Mouse (Mus musculus): ENCODE results near the gene Sv2b. TPM values are rescaled to one million over a fixed set of nuclear protein-coding genes. Genes with fewer than 3 reads are reported as not detected.

The Sv2b gene
- total RNA-seq (2014; rRNA removed): 36.8 and 42.2 TPM in 2 replicates
- polyA plus RNA-seq (2015; fragmentation: Nextera tagmentation; extraction: Ambion mirVana): 12.9 and 13.7 TPM in 2 replicates

- no peaks in the 10 kb centered on the region for H3K36me3 ChIP-seq (ENCODE audit: insufficient read depth, low read length)
- H3K9ac ChIP-seq (replicated peaks; ENCODE audit: low read length, poor library complexity, severe bottlenecking): peak within 1 kb of the TSS; percentile 33
- no peak within 1 kb of the TSS for H3K27ac ChIP-seq (ENCODE audit: low read depth, low read length)
- peak; percentile 36 for TF ChIP-seq CTCF (IDR thresholded peaks at IDR 0.05)
- H3K9me3 ChIP-seq (ENCODE audit: low read length): no peaks in the 10 kb centered on the region
- ATAC-seq (ENCODE audit: low FRiP score) (no peak), DNase-seq (ENCODE audit: low spot score) (peak; percentile 64)
- peak within 1 kb of the TSS; percentile 56 for H3K4me3 ChIP-seq (ENCODE audit: low read depth, low read length)
- peaks cover 9% of the 10 kb centered on the region; the same call in 1 of the 2 replicates for H3K27me3 ChIP-seq (ENCODE audit: insufficient read depth, low read length)
- WGBS: 1% methylated on average over 46 of the region's 46 CpGs
- H3K4me2 ChIP-seq (ENCODE audit: low read depth, low read length, poor library complexity, severe bottlenecking): peak within 1 kb of the TSS; percentile 96
- peaks cover 3% of the 10 kb centered on the region; the same call in 1 of the 2 replicates for H3K4me1 ChIP-seq (ENCODE audit: insufficient read depth, low read length)
Measured at GRCm38 (mm10) chr7:75308457-75309312, at the start of gene Sv2b. Gene Sv2b, minus strand, starts transcription at chr7:75309262.

- Histone ChIP-seq H3K4me1 (ENCODE audit: insufficient read depth, low read length) (no peaks in the 10 kb centered on the region), H3K4me2 (ENCODE audit: low read depth, low read length, poor library complexity, severe bottlenecking) (no peak overlapping the region), H3K4me3 (ENCODE audit: low read depth, low read length) (no peak overlapping the region), H3K9ac (replicated peaks; ENCODE audit: low read length, poor library complexity, severe bottlenecking) (no peak overlapping the region), H3K9me3 (ENCODE audit: low read length) (no peaks in the 10 kb centered on the region), H3K27me3 (ENCODE audit: insufficient read depth, low read length) (no peaks in the 10 kb centered on the region), H3K27ac (ENCODE audit: low read depth, low read length) (no peak overlapping the region), H3K36me3 (ENCODE audit: insufficient read depth, low read length) (no peaks in the 10 kb centered on the region)
- DNase-seq (ENCODE audit: low spot score) (no peak), ATAC-seq (ENCODE audit: low FRiP score) (no peak)
- WGBS: 36% methylated on average over 4 of the region's 4 CpGs
- no peak for TF ChIP-seq CTCF (IDR thresholded peaks at IDR 0.05)
Measured at GRCm38 (mm10) chr7:75358284-75358851, 49.3 kb upstream of the Sv2b start.

GRCm38 (mm10) chr7:75355521-75355920 lies 46.5 kb upstream of the Sv2b start:
- Histone ChIP-seq H3K9ac (replicated peaks; ENCODE audit: low read length, poor library complexity, severe bottlenecking) (no peak overlapping the region), H3K4me2 (ENCODE audit: low read depth, low read length, poor library complexity, severe bottlenecking) (no peak overlapping the region), H3K4me1 (ENCODE audit: insufficient read depth, low read length) (no peaks in the 10 kb centered on the region), H3K36me3 (ENCODE audit: insufficient read depth, low read length) (no peaks in the 10 kb centered on the region), H3K27me3 (ENCODE audit: insufficient read depth, low read length) (no peaks in the 10 kb centered on the region), H3K9me3 (ENCODE audit: low read length) (no peaks in the 10 kb centered on the region), H3K27ac (ENCODE audit: low read depth, low read length) (no peak overlapping the region), H3K4me3 (ENCODE audit: low read depth, low read length) (no peak overlapping the region)
- WGBS: 81% methylated on average over 2 of the region's 2 CpGs
- no peak for TF ChIP-seq CTCF (IDR thresholded peaks at IDR 0.05)
- DNase-seq (ENCODE audit: low spot score) (no peak), ATAC-seq (ENCODE audit: low FRiP score) (no peak)

GRCm38 (mm10) chr7:75352777-75353374 lies 43.8 kb upstream of the Sv2b start:
- WGBS: 56% methylated on average over 1 of the region's 1 CpGs
- Histone ChIP-seq H3K9me3 (ENCODE audit: low read length) (no peaks in the 10 kb centered on the region), H3K27ac (ENCODE audit: low read depth, low read length) (no peak overlapping the region), H3K4me2 (ENCODE audit: low read depth, low read length, poor library complexity, severe bottlenecking) (no peak overlapping the region), H3K36me3 (ENCODE audit: insufficient read depth, low read length) (no peaks in the 10 kb centered on the region), H3K27me3 (ENCODE audit: insufficient read depth, low read length) (no peaks in the 10 kb centered on the region), H3K4me3 (ENCODE audit: low read depth, low read length) (no peak overlapping the region), H3K9ac (replicated peaks; ENCODE audit: low read length, poor library complexity, severe bottlenecking) (no peak overlapping the region), H3K4me1 (ENCODE audit: insufficient read depth, low read length) (no peaks in the 10 kb centered on the region)
- DNase-seq (ENCODE audit: low spot score) (no peak), ATAC-seq (ENCODE audit: low FRiP score) (no peak)
- TF ChIP-seq CTCF (IDR thresholded peaks at IDR 0.05): no peak

GRCm38 (mm10) chr7:75350172-75350571 lies 41.1 kb upstream of the Sv2b start:
- no peak overlapping the region for H3K4me3 ChIP-seq (ENCODE audit: low read depth, low read length)
- H3K9ac ChIP-seq (replicated peaks; ENCODE audit: low read length, poor library complexity, severe bottlenecking): no peak overlapping the region
- DNase-seq (ENCODE audit: low spot score) (no peak), ATAC-seq (ENCODE audit: low FRiP score) (no peak)
- no peaks in the 10 kb centered on the region for H3K27me3 ChIP-seq (ENCODE audit: insufficient read depth, low read length)
- no peaks in the 10 kb centered on the region for H3K36me3 ChIP-seq (ENCODE audit: insufficient read depth, low read length)
- no peak overlapping the region for H3K27ac ChIP-seq (ENCODE audit: low read depth, low read length)
- TF ChIP-seq CTCF (IDR thresholded peaks at IDR 0.05): no peak
- no peaks in the 10 kb centered on the region for H3K4me1 ChIP-seq (ENCODE audit: insufficient read depth, low read length)
- no peak overlapping the region for H3K4me2 ChIP-seq (ENCODE audit: low read depth, low read length, poor library complexity, severe bottlenecking)
- 71% methylated on average over 2 of the region's 2 CpGs for WGBS
- H3K9me3 ChIP-seq (ENCODE audit: low read length): no peaks in the 10 kb centered on the region
